Mouse (Mus musculus) kidney, postnatal 25 days (tissue): ENCODE measurements around the gene Brix1.

ENCODE experiments used
- DNase-seq, 2 experiments: peaks; one replicate each; pipeline ENCODE4 v3.0.0; 2021; ENCODE audit warnings: mixed read lengths in 2 of 2

Brix1 gene

GRCm38 (mm10) chr15:10447102-10447501, 38.6 kb downstream of the Brix1 start:
- DNase-seq: no peak

- DNase-seq: no peak
These were observed 43.5 kb downstream of the Brix1 start for GRCm38 (mm10) chr15:10442275-10442674.

GRCm38 (mm10) chr15:10441493-10441892, 44.3 kb downstream of the Brix1 start:
- no peak for DNase-seq

- DNase-seq: peak in 1 of 2 experiments; percentile 45
These were observed 45.8 kb downstream of the Brix1 start for GRCm38 (mm10) chr15:10439963-10440362.

GRCm38 (mm10) chr15:10436893-10437292, 48.9 kb downstream of the Brix1 start:
- DNase-seq: no peak

- no peak for DNase-seq
These were observed 59.0 kb downstream of the Brix1 start for GRCm38 (mm10) chr15:10426545-10427266.

GRCm38 (mm10) chr15:10426124-10426523, 59.6 kb downstream of the Brix1 start:
- no peak for DNase-seq
